Mouse (Mus musculus) spleen, postnatal 36 days (tissue): ENCODE measurements around the gene Gm3880.
"Not testable (repeated sequence)": the region's sequence is repeated elsewhere in the genome, so short reads cannot be mapped to it uniquely, and the experiment has no call there.

Experiments used
- DNase-seq, 2 experiments: peaks; one replicate each; pipeline ENCODE4 v3.0.0; 2022; ENCODE audit warnings: low spot score in 2 of 2, mixed read lengths in 1 of 2

Gene Gm3880

GRCm38 (mm10) chrX:102686872-102687271 lies at the start of gene Gm3880:
Gene Gm3880, minus strand, starts transcription at chrX:102686972.
- not testable (repeated sequence) for DNase-seq

- not testable (repeated sequence) for DNase-seq
Observed at GRCm38 (mm10) chrX:102724226-102724625, 37.5 kb upstream of the Gm3880 start.

GRCm38 (mm10) chrX:102707535-102707934 lies 20.8 kb upstream of the Gm3880 start, which contains the start of the genes Gm9112 and Dmrtc1b:
Gene Gm9112, minus strand, starts transcription at chrX:102707635.
Gene Dmrtc1b, plus strand, starts transcription at chrX:102707865.
- not testable (repeated sequence) for DNase-seq

GRCm38 (mm10) chrX:102700636-102701035 lies 13.9 kb upstream of the Gm3880 start:
- not testable (repeated sequence) for DNase-seq

- DNase-seq = not testable (repeated sequence)
Observed at GRCm38 (mm10) chrX:102689252-102689651, 2.5 kb upstream of the Gm3880 start.

GRCm38 (mm10) chrX:102684706-102685105 lies 2.1 kb downstream of the Gm3880 start:
- not testable (repeated sequence) for DNase-seq

GRCm38 (mm10) chrX:102666641-102667040 lies 20.1 kb downstream of the Gm3880 start:
- no peak for DNase-seq

- DNase-seq = peak in 1 of 2 experiments; percentile 14
Observed at GRCm38 (mm10) chrX:102660712-102661111, 26.1 kb downstream of the Gm3880 start.

GRCm38 (mm10) chrX:102645691-102646090 lies 41.1 kb downstream of the Gm3880 start:
- no peak for DNase-seq

- DNase-seq = no peak
Observed at GRCm38 (mm10) chrX:102645146-102645545, 41.6 kb downstream of the Gm3880 start.

- peak; percentile 19 to 28 for DNase-seq
Observed at GRCm38 (mm10) chrX:102644573-102644951, 42.2 kb downstream of the Gm3880 start.

- DNase-seq = peak; percentile 82 to 84
Observed at GRCm38 (mm10) chrX:102643823-102644572, 42.8 kb downstream of the Gm3880 start, which contains the start of gene Phka1. Gene Phka1, minus strand, starts transcription at chrX:102644246.
